10 mouse cellular contexts compared by ENCODE assay signal in genomic region chr9:70111869-70112286, GRCm38 (mm10). TPM values are rescaled to one million over a fixed set of nuclear protein-coding genes. Genes with fewer than 3 reads are reported as not detected.
DNase-seq lines count a peak whose midpoint lies in the region; ATAC-seq lines count a peak whose summit lies in the region.
"Had no signal": no experiment of that assay in that cellular context is flagged by ENCODE, and none has a peak within 500 bp of the region (broad histone marks: within the 10 kb centered on the region; RNA-seq: fewer than 3 reads in every experiment).

No protein-coding gene starts in this region.

- H3K9ac ChIP-seq in heart, embryonic 16.5 days (ENCODE audit: low read length), result peak overlapping the region; percentile 13; the same call in 1 of the 2 replicates
- H3K9ac ChIP-seq in hindbrain, embryonic 14.5 days, result no peak overlapping the region
- H3K9ac ChIP-seq in midbrain, embryonic 13.5 days (replicated peaks), result peak overlapping the region; percentile 44

- H3K27me3 ChIP-seq in heart, embryonic 16.5 days (ENCODE audit: control insufficient read depth, insufficient read depth, low read length), result no peaks in the 10 kb centered on the region
- H3K27me3 ChIP-seq in hindbrain, embryonic 14.5 days (ENCODE audit: control insufficient read depth, insufficient read depth, low read length), result no peaks in the 10 kb centered on the region
- H3K27me3 ChIP-seq in midbrain, embryonic 13.5 days, result peaks cover 7% of the 10 kb centered on the region; the same call in 1 of the 2 replicates
- H3K27me3 ChIP-seq: CH12.LX had no signal

- H3K36me3 ChIP-seq in heart, embryonic 16.5 days (ENCODE audit: control insufficient read depth, insufficient read depth), result no peaks in the 10 kb centered on the region
- H3K36me3 ChIP-seq in hindbrain, embryonic 14.5 days (replicated peaks; ENCODE audit: control insufficient read depth, insufficient read depth), result no peaks in the 10 kb centered on the region
- H3K36me3 ChIP-seq in midbrain, embryonic 13.5 days, result no peaks in the 10 kb centered on the region

- H3K4me2 ChIP-seq in heart, embryonic 16.5 days (ENCODE audit: low read depth, low read length), result peak overlapping the region; percentile 56
- H3K4me2 ChIP-seq in hindbrain, embryonic 14.5 days (replicated peaks), result peak overlapping the region; percentile 41
- peak overlapping the region; percentile 56 for H3K4me2 ChIP-seq in midbrain, embryonic 13.5 days (replicated peaks)

- no peak for DNase-seq in heart, adult 11 months
- DNase-seq in brain, adult 2 months (ENCODE audit: low read depth, low spot score), result peak; percentile 58
- DNase-seq in hindbrain, embryonic 14.5 days (ENCODE audit: low spot score), result no peak
- DNase-seq in right cerebral cortex, adult 2 months (ENCODE audit: low spot score in 2 of 2), result no peak
- DNase-seq in adrenal gland, postnatal 4 days (ENCODE audit: low spot score in 2 of 2), result no peak

- no peaks in the 10 kb centered on the region for H3K9me3 ChIP-seq in heart, embryonic 16.5 days (replicated peaks; ENCODE audit: control insufficient read depth, low read length)
- H3K9me3 ChIP-seq in hindbrain, embryonic 14.5 days (ENCODE audit: control insufficient read depth, low read length), result no peaks in the 10 kb centered on the region
- H3K9me3 ChIP-seq in midbrain, embryonic 13.5 days, result no peaks in the 10 kb centered on the region

- 0 out of 2 replicates have a peak, but pooled peaks have one; percentile 28 for ATAC-seq in heart, embryonic 16.5 days (replicated peaks; ENCODE audit: extremely low read depth, insufficient read depth, low FRiP score)
- peak; percentile 64; the same call in 1 of the 2 replicates for ATAC-seq in hindbrain, embryonic 14.5 days (ENCODE audit: low FRiP score)
- peak; percentile 76 for ATAC-seq in midbrain, embryonic 13.5 days
- ATAC-seq in granulocyte monocyte progenitor cell, adult 5-6 weeks (replicated peaks; ENCODE audit: poor library complexity, severe bottlenecking), result no peak

- no peak overlapping the region for H3K27ac ChIP-seq in heart, embryonic 16.5 days (ENCODE audit: low read length)
- H3K27ac ChIP-seq in hindbrain, embryonic 14.5 days, result no peak overlapping the region
- no peak overlapping the region for H3K27ac ChIP-seq in midbrain, embryonic 13.5 days

- 0 out of 2 replicates have a peak overlapping the region, but pooled peaks have one; percentile 21 for H3K4me3 ChIP-seq in heart, embryonic 16.5 days (ENCODE audit: low read length)
- no peak overlapping the region for H3K4me3 ChIP-seq in hindbrain, embryonic 14.5 days (replicated peaks; ENCODE audit: low read length)
- H3K4me3 ChIP-seq in midbrain, embryonic 13.5 days (replicated peaks), result peak overlapping the region; percentile 30

- H3K4me1 ChIP-seq in heart, embryonic 16.5 days (ENCODE audit: control insufficient read depth, insufficient read depth, low read length), result 0 out of 2 replicates have a peak, but pooled peaks cover 4% of the 10 kb centered on the region
- H3K4me1 ChIP-seq in hindbrain, embryonic 14.5 days (replicated peaks; ENCODE audit: control insufficient read depth, insufficient read depth, low read length), result no peaks in the 10 kb centered on the region; the same call in 1 of the 2 replicates
- H3K4me1 ChIP-seq in midbrain, embryonic 13.5 days (replicated peaks), result peaks cover 13% of the 10 kb centered on the region

- 6% methylated on average over 10 of the region's 10 CpGs for WGBS in heart, embryonic 16.5 days
- 3% methylated on average over 10 of the region's 10 CpGs for WGBS in hindbrain, embryonic 14.5 days
- WGBS in midbrain, embryonic 13.5 days, result 3% methylated on average over 10 of the region's 10 CpGs

RNA-seq across cellular contexts. Expression of gene Fam81a, which starts 30.5 kb away (rescaled TPM):
- 41.4 and 43.9 TPM in 2 replicates for polyA plus RNA-seq in heart, embryonic 16.5 days (2015; fragmentation: Nextera tagmentation; extraction: Ambion mirVana)
- polyA plus RNA-seq in hindbrain, embryonic 14.5 days (2014; fragmentation: Nextera tagmentation; extraction: Ambion mirVana), result 12.9 TPM in 2 replicates
- 4.0 and 5.1 TPM in 2 replicates for polyA plus RNA-seq in midbrain, embryonic 13.5 days (2015; fragmentation: Nextera tagmentation; extraction: Ambion mirVana)
- total RNA-seq in adrenal gland, postnatal 4 days (2021), result 10 to 100 TPM in 1 of 2 experiments, 1 to 10 TPM in 1; 8.3 to 12.6 TPM
- total RNA-seq in granulocyte monocyte progenitor cell, adult 5-6 weeks (2014; fragmentation: Nextera tagmentation), result not detected in 2 replicates
- not detected in 2 replicates for total RNA-seq in granulocyte monocyte progenitor cell, adult 5-6 weeks (2017)
- total RNA-seq: neutrophil, adult 5-6 weeks had no signal
